16 mouse cellular contexts compared by ENCODE assay signal in the genomic region with DNA sequence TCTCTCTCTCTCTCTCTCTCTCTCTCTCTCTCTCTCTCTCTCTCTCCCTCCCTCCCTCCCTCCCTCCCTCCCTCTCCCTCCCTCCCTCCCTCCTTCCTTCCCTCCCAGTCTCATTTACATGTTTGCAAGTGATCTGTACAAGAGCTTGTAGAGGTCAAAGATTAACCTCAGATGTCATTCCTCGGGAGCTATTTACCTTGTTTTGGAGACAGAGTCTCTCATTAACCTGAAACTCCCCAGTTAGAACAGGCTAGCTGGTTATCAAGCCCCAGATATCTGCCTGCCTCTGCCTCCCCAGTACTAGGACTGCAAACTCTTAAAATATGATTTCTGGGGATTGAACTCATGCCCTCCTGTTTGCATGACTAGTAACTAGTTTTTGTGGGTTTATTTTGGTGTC.
"Had no signal": no experiment of that assay in that cellular context is flagged by ENCODE, and none has a peak within 500 bp of the region (broad histone marks: within the 10 kb centered on the region; RNA-seq: fewer than 3 reads in every experiment).

No protein-coding gene starts in this region.

- H3K27me3 ChIP-seq: neural tube, embryonic 13.5 days; neural tube, embryonic 15.5 days; stomach, embryonic 15.5 days had no signal

- H3K27ac ChIP-seq: neural tube, embryonic 15.5 days; stomach, embryonic 15.5 days; stomach, postnatal 0 days had no signal

- DNase-seq: retina, postnatal 1 day; right cerebral cortex, adult 18-20 months; right cerebral cortex, postnatal 14 days; right cerebral cortex, postnatal 25 days; right cerebral cortex, postnatal 4 days; spleen, adult 18-20 months; thymus, adult 18-20 months; thymus, adult 2 months; thymus, postnatal 14 days; thymus, postnatal 25 days; thymus, postnatal 36 days; thymus, postnatal 4 days had no signal

- H3K4me3 ChIP-seq: neural tube, embryonic 13.5 days; neural tube, embryonic 15.5 days; stomach, embryonic 15.5 days had no signal

- H3K4me1 ChIP-seq: stomach, embryonic 15.5 days had no signal

- H3K36me3 ChIP-seq: neural tube, embryonic 13.5 days; neural tube, embryonic 15.5 days; stomach, embryonic 15.5 days had no signal
